ENCODE assay signal across 8 mouse cellular contexts in the genomic region with DNA sequence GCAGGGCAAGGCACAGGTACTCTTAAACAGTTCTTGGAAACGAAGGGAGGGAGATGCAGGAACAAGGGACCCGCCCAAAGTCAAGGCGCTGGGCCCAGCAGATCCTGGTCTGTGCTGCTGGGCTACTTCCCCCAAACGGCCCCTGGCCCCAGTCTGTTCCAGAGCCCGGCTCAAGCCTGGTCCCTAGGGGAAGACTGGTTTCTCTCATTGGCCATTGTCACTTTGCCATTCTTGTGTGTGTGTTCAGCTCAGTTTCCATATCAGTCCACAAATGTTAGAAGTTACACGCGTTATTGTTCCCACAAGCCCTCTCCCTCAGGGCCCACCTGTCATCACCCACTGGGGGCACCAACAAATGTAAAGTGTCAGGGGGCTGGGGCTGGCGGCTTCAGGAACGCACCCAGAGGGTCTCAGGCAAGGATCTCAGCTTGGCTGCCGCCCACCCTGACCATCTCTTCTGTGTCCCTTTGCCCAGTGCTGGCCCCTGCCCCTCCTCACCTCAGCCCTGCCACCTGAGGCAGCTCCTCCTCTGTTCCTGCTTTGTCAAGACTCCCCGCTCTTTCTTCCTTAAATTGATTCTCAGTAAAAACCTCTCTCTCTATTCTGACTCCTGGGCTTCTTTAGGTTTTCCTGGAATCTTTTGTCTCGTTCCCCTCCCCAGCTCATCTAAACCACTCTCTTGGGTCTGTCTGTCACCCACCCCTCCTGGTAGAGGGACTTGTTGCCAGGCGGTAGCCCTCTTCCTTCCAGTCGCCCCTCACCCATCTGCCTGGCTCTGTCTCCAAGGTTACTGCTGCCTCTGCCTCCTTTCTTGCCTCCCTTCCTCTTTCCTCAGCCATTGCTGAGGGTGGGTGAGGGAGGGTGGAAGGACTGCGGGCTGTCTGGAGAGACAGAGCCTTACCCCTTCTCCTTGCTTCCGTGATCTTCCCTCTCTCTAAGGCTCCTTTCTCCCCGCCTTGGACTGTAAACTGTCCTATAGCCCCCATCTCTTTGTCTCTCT.
DNase-seq lines count a peak whose midpoint lies in the region; ATAC-seq and TF ChIP-seq lines count a peak whose summit lies in the region.

No protein-coding gene starts in this region.

- ATAC-seq in hindbrain, embryonic 11.5 days (ENCODE audit: low FRiP score), result peak; percentile 68
- peak; percentile 37; the same call in 1 of the 2 replicates for ATAC-seq in megakaryocyte progenitor cell, adult 5-6 weeks (replicated peaks; ENCODE audit: poor library complexity)
- ATAC-seq in stomach, postnatal 0 days (ENCODE audit: low FRiP score, low TSS enrichment), result 0 out of 2 replicates have a peak, but pooled peaks have one; percentile 28

- TF ChIP-seq EP300 in stomach, postnatal 0 days (optimal IDR thresholded peaks at IDR 0.05), result no peak

- H3K4me1 ChIP-seq in hindbrain, embryonic 11.5 days (replicated peaks; ENCODE audit: control insufficient read depth, insufficient read depth, low read length), result peaks cover 4% of the 10 kb centered on the region; the same call in 1 of the 2 replicates
- H3K4me1 ChIP-seq in stomach, postnatal 0 days (replicated peaks; ENCODE audit: control insufficient read depth, insufficient read depth), result no peaks in the 10 kb centered on the region

- H3K9me3 ChIP-seq in hindbrain, embryonic 11.5 days (ENCODE audit: control insufficient read depth, low read length), result 0 out of 2 replicates have a peak, but pooled peaks cover 2% of the 10 kb centered on the region
- no peaks in the 10 kb centered on the region for H3K9me3 ChIP-seq in stomach, postnatal 0 days (ENCODE audit: control insufficient read depth, low read length)

- TF ChIP-seq CTCF in stomach, postnatal 0 days (IDR thresholded peaks at IDR 0.05; ENCODE audit: low read depth), result no peak

- peak overlapping the region; percentile 64 for H3K9ac ChIP-seq in hindbrain, embryonic 11.5 days (ENCODE audit: low read depth, low read length)
- H3K9ac ChIP-seq in stomach, postnatal 0 days (ENCODE audit: low read length), result no peak overlapping the region

- peaks cover 2% of the 10 kb centered on the region; the same call in 1 of the 2 replicates for H3K27me3 ChIP-seq in hindbrain, embryonic 11.5 days (ENCODE audit: control insufficient read depth, insufficient read depth, low read length)
- no peaks in the 10 kb centered on the region for H3K27me3 ChIP-seq in stomach, postnatal 0 days (ENCODE audit: control insufficient read depth, insufficient read depth, low read length)

- H3K36me3 ChIP-seq in hindbrain, embryonic 11.5 days (ENCODE audit: control insufficient read depth, insufficient read depth, low read length), result no peaks in the 10 kb centered on the region
- no peaks in the 10 kb centered on the region for H3K36me3 ChIP-seq in stomach, postnatal 0 days (ENCODE audit: control insufficient read depth, insufficient read depth, low read length)

- 26% methylated on average over 17 of the region's 17 CpGs for WGBS in hindbrain, embryonic 11.5 days
- WGBS in stomach, postnatal 0 days, result 37% methylated on average over 17 of the region's 17 CpGs

- peak overlapping the region; percentile 33 for H3K4me3 ChIP-seq in hindbrain, embryonic 11.5 days (ENCODE audit: low read depth, low read length)
- H3K4me3 ChIP-seq in stomach, postnatal 0 days (ENCODE audit: low read depth, low read length), result peak overlapping the region; percentile 22; the same call in 1 of the 2 replicates

- H3K27ac ChIP-seq in hindbrain, embryonic 11.5 days (ENCODE audit: low read depth, low read length), result 0 out of 2 replicates have a peak overlapping the region, but pooled peaks have one; percentile 39
- no peak overlapping the region for H3K27ac ChIP-seq in stomach, postnatal 0 days (replicated peaks)

- DNase-seq in cerebellum, postnatal 14 days, result peak; percentile 16 to 35
- DNase-seq in cerebellum, postnatal 36 days, result no peak
- DNase-seq in c-Kit-positive CD71-negative TER-119-negative erythroid progenitor cells, embryonic 14.5 days (ENCODE audit: low read depth), result peak; percentile 5
- peak; percentile 71 for DNase-seq in hindbrain, embryonic 11.5 days (ENCODE audit: low spot score)
- DNase-seq in stomach, postnatal 0 days (ENCODE audit: low spot score), result no peak
- no peak for DNase-seq in ovary, postnatal 36 days (ENCODE audit: low spot score)
- no peak for DNase-seq in heart, adult 18-20 months

- H3K4me2 ChIP-seq in hindbrain, embryonic 11.5 days (replicated peaks; ENCODE audit: low read depth, low read length), result peak overlapping the region; percentile 45
- H3K4me2 ChIP-seq in stomach, postnatal 0 days (replicated peaks; ENCODE audit: low read depth), result peak overlapping the region; percentile 50

Comparison
In these comparisons a context has a peak if more than half of its experiments do, and no peak if none do; other contexts are left out.
1. DNase-seq: peak in cerebellum, postnatal 14 days (2 of 2), c-Kit-positive CD71-negative TER-119-negative erythroid progenitor cells, embryonic 14.5 days (single experiment) and hindbrain, embryonic 11.5 days (single experiment); none in cerebellum, postnatal 36 days (0 of 2), stomach, postnatal 0 days (single experiment), ovary, postnatal 36 days (single experiment) and heart, adult 18-20 months (0 of 2).
2. Peak in every context shown above with its lines, with median percentiles within 50 percentile points of each other: ATAC-seq.